Mouse (Mus musculus) right cerebral cortex, postnatal 14 days (tissue): Measurements from ENCODE around the gene Mst1r.

ENCODE experiments used
- DNase-seq: peaks from one replicate; pipeline ENCODE4 v3.0.0; 2022

Mst1r gene

GRCm38 (mm10) chr9:107906252-107906966 is at the start of gene Mst1r:
Gene Mst1r, plus strand, starts transcription at chr9:107906873.
- DNase-seq: peak; percentile 49

GRCm38 (mm10) chr9:107858343-107858742 is 48.3 kb upstream of the Mst1r start:
- no peak for DNase-seq

GRCm38 (mm10) chr9:107864493-107864892 is 42.2 kb upstream of the Mst1r start:
- no peak for DNase-seq

GRCm38 (mm10) chr9:107866081-107866480 is 40.6 kb upstream of the Mst1r start:
- DNase-seq: no peak

GRCm38 (mm10) chr9:107872350-107873098 is 34.1 kb upstream of the Mst1r start:
- peak; percentile 94 for DNase-seq

GRCm38 (mm10) chr9:107873137-107873536 is 33.5 kb upstream of the Mst1r start, which contains the start of gene Rbm6:
Gene Rbm6, minus strand, starts transcription at chr9:107873237.
- no peak for DNase-seq

GRCm38 (mm10) chr9:107880411-107880810 is 26.3 kb upstream of the Mst1r start:
- DNase-seq: no peak

GRCm38 (mm10) chr9:107887804-107888266 is 18.8 kb upstream of the Mst1r start, which contains the start of gene Mon1a:
Gene Mon1a, plus strand, starts transcription at chr9:107888151.
- peak; percentile 72 for DNase-seq

- DNase-seq: peak; percentile 53
Observed at GRCm38 (mm10) chr9:107888267-107888850, 18.3 kb upstream of the Mst1r start.

- DNase-seq: no peak
Observed at GRCm38 (mm10) chr9:107890260-107890659, 16.4 kb upstream of the Mst1r start.

GRCm38 (mm10) chr9:107891023-107891422 is 15.7 kb upstream of the Mst1r start:
- DNase-seq: no peak

GRCm38 (mm10) chr9:107898563-107898962 is 8.1 kb upstream of the Mst1r start:
- DNase-seq: no peak

GRCm38 (mm10) chr9:107899855-107900254 is 6.8 kb upstream of the Mst1r start:
- DNase-seq: no peak

- peak; percentile 83 for DNase-seq
Observed at GRCm38 (mm10) chr9:107900840-107901626, 5.6 kb upstream of the Mst1r start.

GRCm38 (mm10) chr9:107901627-107901914 is 5.1 kb upstream of the Mst1r start:
- no peak for DNase-seq

- peak; percentile 87 for DNase-seq
Observed at GRCm38 (mm10) chr9:107904726-107905125, 1.9 kb upstream of the Mst1r start.

- DNase-seq: no peak
Observed at GRCm38 (mm10) chr9:107906967-107907800, 511 bp downstream of the Mst1r start.

- no peak for DNase-seq
Observed at GRCm38 (mm10) chr9:107907801-107908120, 1.1 kb downstream of the Mst1r start.

GRCm38 (mm10) chr9:107908410-107909158 is 1.9 kb downstream of the Mst1r start:
- no peak for DNase-seq

- no peak for DNase-seq
Observed at GRCm38 (mm10) chr9:107910025-107910769, 3.5 kb downstream of the Mst1r start.
